Mouse (Mus musculus) fat pad, adult 2 months (tissue): ENCODE measurements around the gene Pde1a.

ENCODE experiments used
- DNase-seq: peaks from one replicate; pipeline ENCODE4 v3.0.0-alpha.2; 2011; ENCODE audit warnings: low read depth, low spot score; ENCODE audit errors: extremely low read depth

Pde1a gene

GRCm38 (mm10) chr2:80046751-80047513, 82.3 kb downstream of the Pde1a start:
- no peak for DNase-seq

DNA sequence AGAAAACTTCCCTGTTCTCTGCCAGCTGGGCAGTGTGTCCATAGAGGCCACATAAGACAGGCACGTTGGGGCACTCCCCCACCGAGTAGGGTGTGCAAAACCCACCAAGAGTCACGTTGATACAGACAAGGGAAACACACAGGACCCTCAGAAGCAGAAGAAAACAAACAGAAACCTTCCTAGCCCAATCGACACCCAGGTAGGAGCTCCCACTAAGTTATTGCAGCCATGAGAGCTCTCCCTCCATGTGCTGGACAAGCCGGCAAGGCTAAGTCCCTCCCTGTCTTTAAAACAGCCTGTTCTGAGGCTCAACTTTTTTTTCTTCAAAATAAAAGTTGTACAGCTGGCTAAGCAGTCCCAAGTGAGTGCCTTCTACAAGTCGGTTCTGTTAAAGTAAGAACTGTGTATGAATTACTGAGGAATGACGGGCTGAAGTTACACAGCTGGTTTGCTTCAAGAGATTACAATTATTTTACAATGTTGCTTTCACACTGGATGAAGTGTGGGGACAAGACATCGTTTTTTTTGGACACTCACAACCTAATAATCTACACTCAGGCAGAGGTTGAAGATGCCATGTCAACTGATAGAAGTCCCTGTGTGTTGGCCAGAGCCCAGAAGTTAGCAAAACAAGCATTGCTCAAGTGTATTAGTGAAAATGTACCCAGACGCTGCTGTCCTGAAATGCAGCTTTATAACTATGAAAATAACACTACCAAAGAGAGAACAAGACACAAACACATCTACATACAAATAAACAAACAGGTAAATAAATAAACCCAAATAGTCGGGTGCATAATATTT, 90.4 kb downstream of the Pde1a start:
- no peak for DNase-seq

DNA sequence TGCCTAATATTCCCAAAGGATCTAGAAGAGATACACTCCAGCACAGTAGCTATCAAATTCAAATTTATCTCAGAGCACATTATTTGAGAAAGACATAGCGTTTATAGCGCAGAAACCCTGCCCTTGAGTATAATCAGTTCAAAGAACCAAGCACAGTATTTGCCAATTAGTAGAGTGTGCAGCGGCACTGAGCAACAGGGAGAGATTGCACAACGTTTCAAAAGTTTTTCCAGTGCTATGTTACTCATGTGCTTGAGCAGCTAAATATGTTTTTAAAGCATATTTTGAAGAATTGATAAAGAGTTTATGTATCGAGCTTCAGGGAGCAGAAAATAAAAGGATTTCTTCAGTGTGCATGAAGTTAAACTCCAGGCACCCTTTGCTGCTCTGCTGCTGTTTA, 91.3 kb downstream of the Pde1a start:
- DNase-seq: no peak

GRCm38 (mm10) chr2:80029051-80029450, 100.2 kb downstream of the Pde1a start:
- no peak for DNase-seq

DNA sequence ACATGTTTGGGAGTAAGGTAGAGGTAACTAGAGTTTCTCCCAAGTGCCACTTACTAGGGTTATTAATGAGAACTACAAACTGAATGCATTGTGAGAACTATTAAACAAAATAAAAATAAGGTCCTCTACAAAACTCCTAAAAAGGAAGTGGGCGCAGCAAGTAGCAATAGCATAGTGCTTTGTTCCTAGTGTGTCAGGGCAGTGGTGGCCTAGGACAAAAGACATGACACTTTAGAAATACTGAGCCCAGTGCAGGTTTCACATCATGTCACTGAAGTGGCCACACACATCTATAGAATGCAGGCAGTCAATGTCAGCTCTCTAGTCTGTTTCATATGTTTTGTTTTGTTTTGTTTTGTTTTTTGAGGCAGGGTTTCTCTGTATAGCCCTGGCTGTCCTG, 103.2 kb downstream of the Pde1a start:
- no peak for DNase-seq

GRCm38 (mm10) chr2:80025597-80025996, 103.7 kb downstream of the Pde1a start:
- DNase-seq: no peak

DNA sequence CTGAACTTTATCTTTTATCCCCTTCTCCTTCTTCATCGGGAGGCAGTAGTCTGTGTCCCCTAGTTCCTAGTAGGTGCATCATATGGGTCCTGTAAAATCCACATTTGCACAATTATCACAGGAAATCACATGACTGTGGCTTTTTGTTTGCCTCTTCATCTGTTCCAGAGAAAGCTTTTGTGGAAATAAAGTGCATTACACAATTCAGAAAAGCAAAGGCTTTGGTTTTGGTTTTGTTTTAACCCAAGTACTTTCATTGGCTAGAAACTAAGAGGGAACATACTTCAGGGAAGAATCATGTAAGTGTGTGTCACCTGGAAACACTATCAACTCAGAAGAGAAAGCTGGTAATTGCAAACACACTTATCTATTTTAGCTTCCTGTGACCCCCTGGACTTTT, 104.2 kb downstream of the Pde1a start:
- DNase-seq: no peak

DNA sequence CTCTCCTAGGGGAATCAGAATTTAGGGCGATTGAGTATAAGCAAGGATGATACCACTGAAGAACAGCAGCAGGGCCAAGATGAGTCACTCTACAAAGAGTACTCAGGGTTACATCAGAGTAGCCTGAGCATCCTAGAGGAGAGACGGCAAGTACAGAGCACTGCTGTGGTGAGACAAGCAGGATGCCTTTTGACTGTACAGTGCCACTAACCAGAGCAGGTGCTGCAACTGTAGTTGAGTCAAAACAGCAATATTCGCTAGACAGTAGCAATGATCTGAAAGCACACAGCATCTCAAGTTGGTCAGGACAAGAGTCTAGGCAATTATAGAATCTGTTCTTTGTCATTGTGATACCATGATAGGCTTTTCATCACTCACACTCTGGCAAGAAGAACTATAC, 115.1 kb downstream of the Pde1a start:
- DNase-seq: no peak

- DNase-seq: no peak
These were observed 116.2 kb downstream of the Pde1a start for GRCm38 (mm10) chr2:80013060-80013459.

DNA sequence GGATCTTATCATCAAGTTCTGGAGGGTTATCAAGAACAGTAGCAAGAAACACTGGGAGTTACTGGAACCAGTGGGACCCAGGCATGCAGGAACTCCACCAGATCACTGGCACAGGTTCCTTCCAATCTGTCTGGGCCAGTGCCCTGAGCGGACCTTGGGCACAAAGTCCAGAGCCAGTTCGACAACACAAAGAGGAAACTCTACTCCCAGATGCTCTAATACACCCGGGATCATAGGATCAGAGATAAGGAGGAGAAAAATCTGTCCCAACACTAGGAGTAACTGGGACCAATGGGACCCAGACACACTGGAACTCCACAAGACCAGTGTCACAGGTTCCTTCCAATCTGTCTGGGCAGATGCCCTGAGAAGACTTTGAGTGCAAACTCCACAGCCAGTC, 130.1 kb downstream of the Pde1a start:
- DNase-seq: no peak

- DNase-seq: no peak
These were observed 130.8 kb downstream of the Pde1a start for GRCm38 (mm10) chr2:79998460-79998859.

DNA sequence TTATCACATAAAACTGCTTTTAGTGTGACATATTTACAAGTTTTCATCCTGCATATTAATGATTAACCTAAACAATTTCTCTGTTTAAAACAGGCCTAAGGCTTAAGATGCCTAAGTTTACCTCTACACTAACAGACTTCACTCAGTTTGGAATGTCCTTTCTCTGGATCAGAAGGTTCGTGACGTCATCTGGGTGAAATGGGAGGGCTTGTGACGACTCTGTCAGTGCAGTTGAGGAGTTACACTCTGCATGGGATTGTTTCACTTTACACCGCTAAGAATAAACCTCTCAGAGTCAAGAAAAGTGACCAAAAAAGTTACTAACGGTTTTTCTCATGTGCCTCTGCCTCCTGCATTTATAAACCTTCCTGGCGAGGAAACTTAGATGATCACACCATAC, 137.6 kb downstream of the Pde1a start:
- DNase-seq: no peak

DNA sequence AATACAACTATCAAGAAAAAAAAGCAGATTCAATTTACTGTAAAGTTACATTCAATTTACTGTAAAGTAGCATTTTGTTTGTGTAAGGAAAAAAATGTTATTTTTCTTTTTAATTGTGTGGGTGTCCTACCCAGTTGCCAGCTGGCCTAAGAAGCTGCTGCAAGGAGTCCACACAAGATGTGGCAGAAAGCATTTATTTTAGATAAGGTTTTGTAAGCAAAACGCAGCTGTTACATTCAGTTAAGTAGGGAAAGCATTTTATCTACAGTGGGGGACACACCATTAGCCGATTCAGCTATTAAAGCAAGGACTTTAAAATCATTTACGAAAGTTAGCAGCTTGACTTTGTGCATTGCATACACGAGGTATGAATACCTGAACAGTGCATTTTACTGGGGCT, 145.5 kb downstream of the Pde1a start:
- no peak for DNase-seq

DNA sequence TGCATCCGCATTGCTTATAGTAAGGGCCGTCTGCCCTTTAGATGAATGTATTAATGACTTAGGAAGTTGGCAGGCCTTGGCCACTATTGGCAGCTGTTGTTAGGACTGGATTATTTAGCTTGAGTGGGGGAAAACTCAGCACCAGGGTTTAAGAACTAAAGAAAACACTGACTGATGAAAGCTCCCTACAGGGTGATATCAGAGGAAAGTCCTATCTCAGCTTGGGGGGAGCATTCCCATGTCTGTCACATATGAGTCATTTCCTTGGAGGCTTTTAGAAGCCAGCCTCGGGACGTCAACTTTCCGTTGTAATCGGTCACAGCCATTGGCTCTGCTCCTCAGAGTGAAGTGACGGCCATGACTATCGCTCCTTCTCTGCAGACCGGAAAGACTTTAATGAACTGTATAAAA, 146.0 kb downstream of the Pde1a start:
- no peak for DNase-seq

GRCm38 (mm10) chr2:79981781-79982180, 147.5 kb downstream of the Pde1a start:
- no peak for DNase-seq

DNA sequence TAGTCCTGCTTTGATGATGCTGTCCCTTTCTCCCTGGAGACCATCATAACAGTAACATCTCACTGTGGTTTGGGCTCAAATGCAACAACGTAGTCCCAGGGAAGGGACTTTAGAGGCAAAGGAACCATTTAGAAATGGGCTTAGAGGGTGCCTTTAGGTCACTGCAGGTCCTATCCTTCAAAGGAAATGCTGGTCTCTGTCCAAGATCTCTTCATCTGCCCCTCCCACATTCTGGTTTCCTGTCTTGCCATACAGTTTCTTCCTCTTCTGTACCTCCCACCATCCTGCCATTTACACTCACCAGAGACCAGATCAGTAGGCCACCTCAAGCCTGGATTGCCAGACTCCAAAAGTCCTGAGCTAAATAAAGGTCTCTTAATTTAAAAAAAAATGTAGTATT, 150.3 kb downstream of the Pde1a start:
- no peak for DNase-seq

DNA sequence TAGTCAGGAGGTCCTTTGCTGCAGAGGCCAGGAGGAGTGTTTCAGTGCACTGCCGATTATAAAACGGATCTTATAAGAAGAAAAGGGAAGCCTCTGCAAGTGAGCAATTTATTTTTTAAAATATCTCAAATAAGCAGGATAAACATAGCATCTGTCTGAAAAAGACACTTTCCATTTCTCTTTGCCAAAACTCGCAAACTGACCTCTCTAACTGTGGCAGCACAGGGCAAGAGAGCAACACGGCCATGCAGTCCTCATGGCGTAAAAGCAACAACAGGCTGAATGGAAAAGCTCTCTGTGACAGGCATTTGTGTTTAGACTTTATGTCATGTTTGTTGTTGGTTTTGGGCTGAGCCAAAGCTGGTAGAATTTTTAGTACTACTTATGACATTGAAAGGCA, 152.0 kb downstream of the Pde1a start:
- no peak for DNase-seq

GRCm38 (mm10) chr2:79975947-79976346, 153.3 kb downstream of the Pde1a start:
- no peak for DNase-seq

GRCm38 (mm10) chr2:79972271-79972670, 157.0 kb downstream of the Pde1a start:
- DNase-seq: no peak

DNA sequence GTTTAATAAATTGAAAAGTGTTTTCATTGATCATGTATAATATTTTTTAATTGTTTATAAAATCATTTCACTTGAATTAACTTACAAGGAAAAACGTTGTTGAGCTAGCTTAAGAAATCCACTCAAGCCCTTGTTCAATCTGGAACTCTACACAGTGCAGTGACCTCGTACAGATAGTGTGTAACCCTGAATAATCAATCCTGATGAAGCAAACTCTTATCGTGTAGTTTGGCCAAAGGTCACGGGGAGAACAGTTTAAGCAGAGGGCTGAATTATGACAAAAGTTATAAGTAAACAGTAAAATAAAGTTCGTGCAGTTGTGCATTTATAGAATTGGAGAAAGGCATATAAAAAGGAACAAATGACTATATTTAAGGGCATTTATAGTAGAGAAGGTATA, 159.7 kb downstream of the Pde1a start:
- no peak for DNase-seq

- no peak for DNase-seq
These were observed 162.4 kb downstream of the Pde1a start for GRCm38 (mm10) chr2:79966681-79967506.

- no peak for DNase-seq
These were observed 163.2 kb downstream of the Pde1a start for GRCm38 (mm10) chr2:79966086-79966485.
